Mouse (Mus musculus): ENCODE measurements around the gene Gm45711. TPM values are rescaled to one million over a fixed set of nuclear protein-coding genes. Genes with fewer than 3 reads are reported as not detected.
"Not testable (repeated sequence)": the region's sequence is repeated elsewhere in the genome, so short reads cannot be mapped to it uniquely, and the experiment has no call there.

The Gm45711 gene
- polyA plus RNA-seq, 1 experiment from 2014 or later: not detected

GRCm38 (mm10) chr8:104312023-104312422 lies 2.1 kb upstream of the Gm45711 start:
- not testable (repeated sequence) for DNase-seq (ENCODE audit: low spot score); ATAC-seq (replicated peaks; ENCODE audit: insufficient number of reproducible peaks, low FRiP score, low TSS enrichment, low read depth); H3K36me3 ChIP-seq (replicated peaks; ENCODE audit: control insufficient read depth, insufficient read depth, low read depth, low read length); H3K4me1 ChIP-seq (ENCODE audit: control insufficient read depth, insufficient read depth, low read length); H3K9ac ChIP-seq (replicated peaks; ENCODE audit: low read length); H3K4me3 ChIP-seq (ENCODE audit: low read depth, low read length); H3K9me3 ChIP-seq (replicated peaks; ENCODE audit: control insufficient read depth, low read length); H3K27ac ChIP-seq (replicated peaks; ENCODE audit: low read depth, low read length); H3K27me3 ChIP-seq (ENCODE audit: control insufficient read depth, insufficient read depth, low read length); H3K4me2 ChIP-seq (ENCODE audit: low read depth, low read length)
- 79% methylated on average over 3 of the region's 3 CpGs for WGBS

- 50% methylated on average over 6 of the region's 6 CpGs for WGBS
- H3K36me3 ChIP-seq (replicated peaks; ENCODE audit: control insufficient read depth, insufficient read depth, low read depth, low read length); H3K4me1 ChIP-seq (ENCODE audit: control insufficient read depth, insufficient read depth, low read length); H3K9me3 ChIP-seq (replicated peaks; ENCODE audit: control insufficient read depth, low read length); H3K27me3 ChIP-seq (ENCODE audit: control insufficient read depth, insufficient read depth, low read length); H3K4me2 ChIP-seq (ENCODE audit: low read depth, low read length); H3K27ac ChIP-seq (replicated peaks; ENCODE audit: low read depth, low read length); ATAC-seq (replicated peaks; ENCODE audit: insufficient number of reproducible peaks, low FRiP score, low TSS enrichment, low read depth); H3K9ac ChIP-seq (replicated peaks; ENCODE audit: low read length); H3K4me3 ChIP-seq (ENCODE audit: low read depth, low read length); DNase-seq (ENCODE audit: low spot score): not testable (repeated sequence)
Observed at GRCm38 (mm10) chr8:104308341-104308740, 1.5 kb downstream of the Gm45711 start.

- Histone ChIP-seq H3K4me3 (ENCODE audit: low read depth, low read length) (no peak overlapping the region), H3K9ac (replicated peaks; ENCODE audit: low read length) (no peak overlapping the region), H3K36me3 (replicated peaks; ENCODE audit: control insufficient read depth, insufficient read depth, low read depth, low read length) (no peaks in the 10 kb centered on the region), H3K27ac (replicated peaks; ENCODE audit: low read depth, low read length) (no peak overlapping the region), H3K9me3 (replicated peaks; ENCODE audit: control insufficient read depth, low read length) (no peaks in the 10 kb centered on the region), H3K4me2 (ENCODE audit: low read depth, low read length) (no peak overlapping the region), H3K27me3 (ENCODE audit: control insufficient read depth, insufficient read depth, low read length) (no peaks in the 10 kb centered on the region), H3K4me1 (ENCODE audit: control insufficient read depth, insufficient read depth, low read length) (no peaks in the 10 kb centered on the region)
- WGBS: 92% methylated on average over 11 of the region's 11 CpGs
- DNase-seq (ENCODE audit: low spot score) (no peak), ATAC-seq (replicated peaks; ENCODE audit: insufficient number of reproducible peaks, low FRiP score, low TSS enrichment, low read depth) (no peak)
Observed at GRCm38 (mm10) chr8:104304962-104305361, 4.9 kb downstream of the Gm45711 start.

- H3K9me3 ChIP-seq (replicated peaks; ENCODE audit: control insufficient read depth, low read length); H3K27ac ChIP-seq (replicated peaks; ENCODE audit: low read depth, low read length); H3K4me3 ChIP-seq (ENCODE audit: low read depth, low read length); ATAC-seq (replicated peaks; ENCODE audit: insufficient number of reproducible peaks, low FRiP score, low TSS enrichment, low read depth); H3K36me3 ChIP-seq (replicated peaks; ENCODE audit: control insufficient read depth, insufficient read depth, low read depth, low read length); DNase-seq (ENCODE audit: low spot score); H3K4me1 ChIP-seq (ENCODE audit: control insufficient read depth, insufficient read depth, low read length); H3K4me2 ChIP-seq (ENCODE audit: low read depth, low read length); H3K9ac ChIP-seq (replicated peaks; ENCODE audit: low read length); H3K27me3 ChIP-seq (ENCODE audit: control insufficient read depth, insufficient read depth, low read length): not testable (repeated sequence)
- 88% methylated on average over 4 of the region's 4 CpGs for WGBS
Observed at GRCm38 (mm10) chr8:104302536-104302935, 7.3 kb downstream of the Gm45711 start.

GRCm38 (mm10) chr8:104301577-104301976 lies 8.3 kb downstream of the Gm45711 start:
- DNase-seq (ENCODE audit: low spot score): peak; percentile 48
- 10% methylated on average over 3 of the region's 3 CpGs for WGBS
- not testable (repeated sequence) for H3K27me3 ChIP-seq (ENCODE audit: control insufficient read depth, insufficient read depth, low read length); H3K4me3 ChIP-seq (ENCODE audit: low read depth, low read length); H3K4me1 ChIP-seq (ENCODE audit: control insufficient read depth, insufficient read depth, low read length); H3K9ac ChIP-seq (replicated peaks; ENCODE audit: low read length); H3K4me2 ChIP-seq (ENCODE audit: low read depth, low read length); H3K27ac ChIP-seq (replicated peaks; ENCODE audit: low read depth, low read length); H3K36me3 ChIP-seq (replicated peaks; ENCODE audit: control insufficient read depth, insufficient read depth, low read depth, low read length); H3K9me3 ChIP-seq (replicated peaks; ENCODE audit: control insufficient read depth, low read length)
- ATAC-seq (replicated peaks; ENCODE audit: insufficient number of reproducible peaks, low FRiP score, low TSS enrichment, low read depth): peak; percentile 67; the same call in 1 of the 2 replicates

GRCm38 (mm10) chr8:104294396-104294795 lies 15.5 kb downstream of the Gm45711 start:
- no peak overlapping the region for H3K4me2 ChIP-seq (ENCODE audit: low read depth, low read length)
- H3K4me3 ChIP-seq (ENCODE audit: low read depth, low read length): no peak overlapping the region
- H3K9me3 ChIP-seq (replicated peaks; ENCODE audit: control insufficient read depth, low read length): no peaks in the 10 kb centered on the region
- no peaks in the 10 kb centered on the region for H3K4me1 ChIP-seq (ENCODE audit: control insufficient read depth, insufficient read depth, low read length)
- ATAC-seq (replicated peaks; ENCODE audit: insufficient number of reproducible peaks, low FRiP score, low TSS enrichment, low read depth) (no peak), DNase-seq (ENCODE audit: low spot score) (no peak)
- no peak overlapping the region for H3K9ac ChIP-seq (replicated peaks; ENCODE audit: low read length)
- H3K36me3 ChIP-seq (replicated peaks; ENCODE audit: control insufficient read depth, insufficient read depth, low read depth, low read length): no peaks in the 10 kb centered on the region
- WGBS: 90% methylated on average over 1 of the region's 1 CpGs
- H3K27me3 ChIP-seq (ENCODE audit: control insufficient read depth, insufficient read depth, low read length): no peaks in the 10 kb centered on the region
- no peak overlapping the region for H3K27ac ChIP-seq (replicated peaks; ENCODE audit: low read depth, low read length)

- not testable (repeated sequence) for H3K9ac ChIP-seq (replicated peaks; ENCODE audit: low read length); H3K4me3 ChIP-seq (ENCODE audit: low read depth, low read length); H3K27ac ChIP-seq (replicated peaks; ENCODE audit: low read depth, low read length); H3K4me2 ChIP-seq (ENCODE audit: low read depth, low read length); H3K27me3 ChIP-seq (ENCODE audit: control insufficient read depth, insufficient read depth, low read length); ATAC-seq (replicated peaks; ENCODE audit: insufficient number of reproducible peaks, low FRiP score, low TSS enrichment, low read depth); DNase-seq (ENCODE audit: low spot score); H3K36me3 ChIP-seq (replicated peaks; ENCODE audit: control insufficient read depth, insufficient read depth, low read depth, low read length); H3K4me1 ChIP-seq (ENCODE audit: control insufficient read depth, insufficient read depth, low read length); H3K9me3 ChIP-seq (replicated peaks; ENCODE audit: control insufficient read depth, low read length)
- WGBS: 89% methylated on average over 12 of the region's 12 CpGs
Observed at GRCm38 (mm10) chr8:104293081-104293480, 16.8 kb downstream of the Gm45711 start, which contains the start of gene Cmtm2a. Gene Cmtm2a (minus strand): TSS chr8:104293181.

- ATAC-seq (replicated peaks; ENCODE audit: insufficient number of reproducible peaks, low FRiP score, low TSS enrichment, low read depth) (no peak), DNase-seq (ENCODE audit: low spot score) (no peak)
- H3K9ac ChIP-seq (replicated peaks; ENCODE audit: low read length): no peak overlapping the region
- H3K4me2 ChIP-seq (ENCODE audit: low read depth, low read length): no peak overlapping the region
- H3K27ac ChIP-seq (replicated peaks; ENCODE audit: low read depth, low read length): no peak overlapping the region
- H3K27me3 ChIP-seq (ENCODE audit: control insufficient read depth, insufficient read depth, low read length): no peaks in the 10 kb centered on the region
- no peaks in the 10 kb centered on the region for H3K36me3 ChIP-seq (replicated peaks; ENCODE audit: control insufficient read depth, insufficient read depth, low read depth, low read length)
- no peaks in the 10 kb centered on the region for H3K4me1 ChIP-seq (ENCODE audit: control insufficient read depth, insufficient read depth, low read length)
- H3K9me3 ChIP-seq (replicated peaks; ENCODE audit: control insufficient read depth, low read length): no peaks in the 10 kb centered on the region
- 91% methylated on average over 6 of the region's 6 CpGs for WGBS
- no peak overlapping the region for H3K4me3 ChIP-seq (ENCODE audit: low read depth, low read length)
Observed at GRCm38 (mm10) chr8:104268937-104269440, 40.9 kb downstream of the Gm45711 start.
